Mouse (Mus musculus) skeletal muscle tissue, adult 2 months (tissue): ENCODE data around the gene Memo1.
"Not testable (repeated sequence)": the region's sequence is repeated elsewhere in the genome, so short reads cannot be mapped to it uniquely, and the experiment has no call there.

Experiments used
- DNase-seq: peaks from one replicate; pipeline ENCODE4 v3.0.0-alpha.2; 2012; ENCODE audit warnings: low read depth, low spot score

Gene Memo1

DNA sequence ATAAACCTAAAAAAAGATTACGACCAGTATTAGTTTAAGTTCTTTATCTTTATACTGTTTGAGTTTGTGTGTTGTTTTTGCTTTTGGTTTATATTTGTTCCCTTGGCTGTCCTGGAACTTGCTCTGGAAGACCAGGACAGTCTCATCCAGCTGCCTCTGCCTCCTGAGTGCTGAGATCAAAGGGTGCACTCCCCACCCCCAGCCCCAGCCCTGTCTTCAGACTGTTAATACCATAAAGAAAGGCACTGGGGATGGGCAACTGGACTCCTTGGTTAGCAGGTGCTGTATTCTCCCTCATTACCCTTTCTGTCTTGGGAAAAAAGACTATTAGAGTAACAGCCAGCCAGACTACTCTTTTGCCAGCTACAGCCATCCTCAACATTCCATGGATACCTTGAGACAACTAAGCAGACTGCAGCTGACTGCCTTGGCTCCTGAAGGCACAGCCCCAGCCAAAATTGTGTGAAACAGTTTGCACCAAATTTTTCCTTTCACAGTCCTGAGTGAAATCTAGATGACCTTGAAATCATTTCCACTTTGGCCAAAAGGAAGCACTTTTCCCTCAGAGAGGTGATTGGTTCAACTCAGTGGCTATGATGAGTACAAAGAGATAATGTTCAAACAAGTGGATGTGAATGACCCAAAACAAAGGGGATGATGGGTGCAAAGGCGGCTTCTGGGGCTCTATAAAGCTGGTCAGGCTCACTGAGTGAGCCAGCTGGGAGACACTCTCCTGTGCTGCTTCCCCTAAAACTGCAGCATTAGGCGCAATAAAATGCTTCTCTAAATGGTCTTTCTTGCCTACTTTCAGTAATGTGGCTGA lies 30.8 kb downstream of the Memo1 start:
- DNase-seq: peak; percentile 30

DNA sequence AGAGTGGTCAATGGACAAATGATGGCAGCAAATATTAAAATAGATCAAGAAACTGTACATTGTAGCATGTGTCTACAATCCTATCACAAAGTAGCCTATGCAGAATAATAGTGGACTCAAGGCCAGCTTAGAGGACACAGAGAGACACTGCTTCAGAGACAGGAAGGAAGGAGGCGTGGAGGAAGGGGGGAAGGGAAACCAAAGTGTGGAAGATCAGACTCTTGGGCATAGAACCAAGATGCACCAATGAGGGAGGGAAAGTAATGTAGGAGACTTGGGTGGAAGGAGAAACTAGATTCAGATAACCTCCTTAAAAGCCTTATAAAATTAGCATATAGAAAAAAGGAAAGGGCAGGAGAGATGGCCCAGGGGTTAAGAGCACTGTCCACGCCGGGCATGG lies 32.9 kb downstream of the Memo1 start:
- no peak for DNase-seq

DNA sequence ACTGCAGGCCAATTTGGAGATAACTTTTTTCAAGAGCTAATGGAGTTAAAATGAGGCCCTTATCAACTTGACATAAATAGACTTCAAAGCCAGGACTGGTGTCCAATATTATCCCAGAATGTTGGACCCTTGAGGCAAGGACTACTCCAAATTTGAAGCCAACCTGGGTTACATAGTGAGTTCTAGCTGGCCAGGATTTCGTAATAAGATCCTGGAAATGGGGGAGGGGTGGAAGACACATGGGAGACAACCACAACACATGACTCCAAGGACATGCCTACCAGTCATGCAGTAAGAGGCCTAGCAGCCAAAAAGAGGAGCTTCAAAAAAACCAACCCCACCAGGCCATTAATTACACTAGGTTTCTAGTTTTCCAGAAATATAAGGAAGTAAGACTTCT lies 50.0 kb downstream of the Memo1 start:
- DNase-seq: peak; percentile 79

DNA sequence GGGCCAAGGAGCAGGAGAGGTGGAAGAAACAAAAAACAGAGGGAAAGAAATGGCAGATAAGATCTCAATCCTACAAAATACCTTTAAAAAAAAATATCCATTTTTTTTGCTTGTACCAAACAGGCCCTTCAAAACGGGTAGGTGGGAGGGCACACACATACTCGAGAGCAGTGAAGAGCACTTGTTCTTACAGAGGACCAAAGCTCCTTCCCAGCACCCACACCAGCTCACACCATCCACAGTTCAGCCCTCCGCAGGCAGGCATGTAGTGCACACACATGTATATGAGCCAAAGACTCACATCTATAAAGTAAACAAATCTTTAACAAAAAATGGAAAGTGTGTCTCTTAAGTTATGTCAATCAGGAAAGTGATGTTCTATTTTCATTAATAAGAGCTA lies 52.5 kb downstream of the Memo1 start:
- DNase-seq: no peak

DNA sequence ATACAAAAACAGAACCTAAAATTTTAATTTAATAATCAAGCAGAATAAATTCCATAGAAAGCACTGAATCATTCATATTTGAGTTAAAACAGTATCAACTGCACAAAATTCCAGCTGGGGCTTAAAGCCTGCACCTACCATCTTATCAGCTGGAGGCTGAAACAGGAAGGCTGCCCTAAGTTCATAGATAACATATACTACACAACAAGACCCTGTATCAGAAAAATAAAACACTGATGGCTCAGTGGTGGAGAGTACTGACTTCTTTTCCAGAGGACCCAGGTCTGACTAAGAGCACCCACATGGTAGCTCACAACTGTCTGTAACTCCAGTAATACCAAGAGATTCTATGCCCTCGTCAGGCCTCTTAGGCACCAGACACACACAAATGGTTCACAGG lies 55.0 kb downstream of the Memo1 start:
- no peak for DNase-seq

DNA sequence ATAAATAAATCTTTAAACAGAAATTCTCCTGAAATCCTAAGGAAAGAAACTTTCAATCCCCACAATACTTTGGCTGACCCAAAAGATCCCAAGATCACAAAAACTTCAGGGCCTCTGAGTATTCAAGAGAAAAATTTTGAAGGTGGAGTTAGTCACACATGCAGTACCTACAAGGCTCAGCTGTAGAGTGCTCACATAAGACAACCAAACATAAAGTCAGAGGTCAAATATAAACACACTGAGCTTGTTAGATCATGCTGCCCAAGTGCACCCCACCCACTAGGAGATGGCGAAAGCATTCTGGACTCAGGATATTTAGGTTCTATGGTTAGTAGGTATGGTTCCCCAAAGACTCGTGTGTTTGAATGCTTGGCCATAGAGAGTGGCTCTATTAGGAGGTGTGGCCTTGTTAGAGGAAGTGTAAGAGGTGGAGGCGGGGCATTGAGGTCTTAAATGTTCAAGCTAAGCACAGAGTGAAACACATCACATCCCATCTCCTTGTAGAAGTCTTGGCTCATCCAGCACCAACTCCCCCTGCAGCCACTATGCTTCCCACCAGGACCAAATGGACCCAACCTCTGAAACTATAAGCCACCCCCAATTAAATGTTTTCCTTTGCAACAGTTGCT lies 67.1 kb downstream of the Memo1 start:
- DNase-seq: no peak

DNA sequence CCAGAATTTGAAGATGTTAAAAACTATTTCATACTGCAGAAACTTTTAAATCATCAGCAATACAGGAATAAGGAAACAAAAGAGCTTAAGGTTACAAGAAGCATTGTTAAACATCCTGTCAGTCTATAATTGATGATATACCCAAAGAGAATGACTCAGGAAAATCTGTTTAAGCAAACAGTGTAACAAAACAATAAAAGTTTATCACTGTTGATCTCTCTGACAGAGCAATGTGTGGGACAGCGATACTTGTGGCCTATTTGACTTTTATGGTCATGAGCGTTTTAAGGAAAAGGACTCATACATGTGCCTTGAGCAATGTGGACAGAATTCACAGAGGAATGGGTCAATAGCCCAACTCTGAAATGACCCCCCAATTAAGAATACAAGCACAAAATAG lies 78.0 kb downstream of the Memo1 start:
- no peak for DNase-seq

DNA sequence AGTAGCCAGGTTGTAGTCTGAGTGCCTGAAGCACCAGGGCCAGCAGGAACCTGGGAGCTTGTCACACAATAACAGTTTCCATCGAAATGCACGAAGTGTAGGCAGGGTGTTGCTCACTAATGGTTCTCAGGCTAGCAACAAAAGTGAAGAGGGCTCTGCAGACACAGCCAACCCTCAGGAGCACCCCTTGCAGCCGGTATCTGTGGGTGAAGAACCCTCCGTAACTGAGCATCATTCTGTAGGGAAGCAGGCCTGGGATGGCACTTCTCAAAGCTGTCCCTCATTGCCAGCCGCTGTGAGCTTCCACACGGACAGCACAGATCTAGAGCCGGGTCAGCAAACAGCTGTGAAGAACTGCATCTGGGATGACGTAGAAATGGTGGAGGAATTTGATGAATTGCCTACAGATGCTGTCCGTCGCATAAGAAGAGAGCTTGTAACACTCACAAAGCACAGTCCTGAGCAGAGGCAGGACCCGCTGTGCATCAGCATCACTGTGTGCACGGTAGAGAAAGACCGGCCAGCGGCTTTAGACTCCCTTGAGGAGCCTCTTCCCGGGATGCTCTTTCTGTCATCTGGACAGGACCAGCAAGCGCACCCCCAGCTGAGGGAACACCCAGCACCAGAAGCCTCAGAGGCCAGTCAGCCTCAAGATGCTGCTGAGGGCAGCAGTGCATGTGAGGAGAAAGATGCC lies 82.3 kb downstream of the Memo1 start:
- not testable (repeated sequence) for DNase-seq

DNA sequence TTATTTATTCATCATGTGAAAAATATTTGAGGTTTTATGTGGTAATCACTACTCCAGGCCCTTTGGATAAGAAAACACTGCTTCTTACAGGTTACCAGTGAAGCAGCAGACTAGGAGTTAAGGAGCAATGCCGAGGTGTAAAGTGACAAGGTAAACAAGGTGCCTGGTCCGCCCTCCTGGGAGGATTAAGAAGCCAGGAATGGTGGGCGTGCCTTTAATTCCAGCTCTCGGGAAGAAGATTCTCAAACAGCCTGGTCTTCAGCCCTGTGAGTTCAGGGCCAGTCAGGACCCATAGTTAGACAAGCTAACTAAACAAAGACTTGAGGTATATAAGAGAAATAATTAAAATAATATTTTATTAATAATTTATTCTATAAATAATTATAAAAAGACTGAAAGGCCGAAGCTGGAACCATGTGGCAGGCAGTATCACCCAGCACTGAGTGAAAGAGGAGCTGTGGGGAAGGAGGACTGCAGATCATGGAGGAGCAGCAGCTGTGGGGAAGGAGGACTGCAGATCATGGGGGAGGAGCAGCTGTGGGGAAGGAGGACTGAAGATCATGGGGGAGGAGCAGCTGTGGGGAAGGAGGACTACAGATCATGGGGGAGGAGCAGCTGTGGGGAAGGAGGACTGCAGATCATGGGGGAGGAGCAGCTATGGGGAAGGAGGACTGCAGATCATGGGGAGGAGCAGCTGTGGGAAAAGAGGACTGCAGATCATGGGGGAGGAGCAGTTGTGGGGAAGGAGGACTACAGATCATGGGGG lies 86.0 kb downstream of the Memo1 start:
- no peak for DNase-seq

DNA sequence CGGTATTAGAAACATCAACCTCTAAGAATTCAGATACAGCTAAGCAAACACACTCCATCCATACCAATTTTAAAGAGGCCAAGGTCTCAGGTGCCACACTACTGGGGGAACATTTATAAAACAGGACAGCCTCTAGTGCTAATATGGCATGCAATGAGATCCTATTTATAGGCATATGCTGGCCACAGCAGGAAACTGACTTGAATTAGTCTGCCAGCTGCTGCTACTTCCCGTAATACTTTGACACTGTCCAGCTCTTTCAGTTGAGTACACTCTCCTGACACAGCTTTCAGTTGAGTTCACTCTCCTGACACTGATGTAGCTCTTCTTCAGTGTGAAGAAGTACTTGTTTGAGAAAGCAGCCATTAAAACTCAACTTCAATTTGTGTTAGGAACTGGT lies 99.4 kb downstream of the Memo1 start:
- peak; percentile 72 for DNase-seq

DNA sequence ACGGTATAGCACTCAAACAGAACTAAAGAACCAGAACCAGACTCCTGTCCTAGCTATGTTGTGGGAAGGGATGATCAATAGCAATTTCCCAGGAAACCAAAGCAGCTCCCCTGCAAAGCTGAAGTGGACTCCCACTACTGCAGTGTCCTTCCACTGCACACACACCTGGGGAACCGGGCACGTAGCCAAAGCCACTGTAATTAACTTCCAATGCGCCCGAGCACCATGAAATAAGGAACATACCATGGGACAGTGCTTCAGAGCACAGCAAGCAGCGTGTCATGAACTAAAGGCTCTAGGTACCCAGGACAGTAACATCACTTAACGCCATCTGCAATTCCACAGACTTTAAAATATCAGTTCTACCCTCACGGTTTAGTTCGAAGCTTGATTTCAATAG lies 100.6 kb downstream of the Memo1 start:
- DNase-seq: no peak

DNA sequence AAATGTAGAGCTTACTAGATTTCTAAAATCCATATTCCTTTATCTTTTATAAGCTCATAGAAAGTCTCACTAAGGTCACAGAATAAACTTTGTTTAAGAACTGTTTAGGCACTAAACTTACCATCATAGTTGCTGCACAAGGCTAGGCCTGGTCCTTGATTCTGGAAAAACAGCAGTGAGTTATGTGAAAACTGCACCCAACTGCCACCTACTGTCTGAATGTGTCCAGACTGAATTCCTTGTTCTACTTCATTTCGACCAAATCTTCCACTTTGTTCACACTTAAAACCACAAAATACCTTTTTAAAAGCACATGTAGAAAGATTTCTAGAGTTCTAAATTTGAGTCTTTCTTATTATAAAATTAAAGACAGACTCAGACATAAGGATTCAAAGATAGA lies 101.9 kb downstream of the Memo1 start:
- no peak for DNase-seq

DNA sequence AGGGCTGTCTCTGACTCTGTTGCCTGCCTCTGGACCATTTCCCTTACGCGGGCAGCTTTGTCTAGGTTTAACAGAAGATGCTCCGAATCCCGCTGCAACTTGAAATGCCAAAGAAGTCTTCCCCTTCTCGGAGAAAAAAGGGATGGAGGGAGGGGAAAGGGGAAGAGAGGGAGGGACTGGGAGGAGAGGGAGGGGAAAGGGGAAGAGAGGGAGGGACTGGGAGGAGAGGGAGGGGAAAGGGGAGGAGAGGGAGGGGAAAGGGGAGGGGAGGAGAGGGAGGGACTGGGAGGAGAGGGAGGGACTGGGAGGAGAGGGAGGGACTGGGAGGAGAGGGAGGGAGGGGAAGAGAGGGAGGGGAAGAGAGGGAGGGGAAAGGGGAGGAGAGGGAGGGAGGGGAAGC lies 103.9 kb downstream of the Memo1 start:
- no peak for DNase-seq

DNA sequence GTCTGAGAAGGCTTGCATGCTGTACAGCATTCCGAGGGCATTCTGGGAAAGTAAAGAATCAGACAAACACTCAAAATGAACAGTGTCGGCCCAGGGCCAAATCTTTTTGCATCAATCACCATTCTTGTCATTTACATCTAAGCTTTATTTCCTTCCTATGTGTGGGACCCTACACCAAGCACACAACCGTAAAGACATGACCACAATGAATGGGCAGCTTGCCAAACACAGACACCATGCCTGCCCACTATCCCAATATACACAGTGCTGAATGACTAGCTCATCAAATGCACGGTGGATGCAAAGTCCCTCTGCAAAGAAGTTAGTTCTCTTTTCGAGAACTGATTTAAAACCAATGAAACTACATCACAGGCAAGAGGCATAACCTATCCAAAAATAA lies 109.1 kb downstream of the Memo1 start:
- DNase-seq: no peak

DNA sequence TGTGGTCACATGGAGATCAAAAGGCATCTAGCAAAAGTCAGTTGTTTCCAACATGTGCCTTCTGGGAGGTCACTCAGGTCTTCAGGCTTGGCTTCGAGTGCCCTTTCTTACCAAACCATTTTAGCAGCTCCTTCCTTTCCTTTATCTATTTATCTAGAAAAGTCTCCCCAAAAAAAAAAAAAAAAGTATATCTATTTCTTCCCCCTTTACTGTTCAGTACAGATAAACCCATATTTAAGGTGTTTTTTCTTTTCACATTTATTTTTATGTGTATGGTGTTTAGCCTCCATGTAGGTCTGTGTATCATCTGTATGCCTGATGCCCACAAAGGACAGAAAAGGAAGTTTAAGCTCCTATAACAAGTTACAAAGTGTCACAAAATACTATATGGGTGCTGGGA lies 110.6 kb downstream of the Memo1 start:
- no peak for DNase-seq

DNA sequence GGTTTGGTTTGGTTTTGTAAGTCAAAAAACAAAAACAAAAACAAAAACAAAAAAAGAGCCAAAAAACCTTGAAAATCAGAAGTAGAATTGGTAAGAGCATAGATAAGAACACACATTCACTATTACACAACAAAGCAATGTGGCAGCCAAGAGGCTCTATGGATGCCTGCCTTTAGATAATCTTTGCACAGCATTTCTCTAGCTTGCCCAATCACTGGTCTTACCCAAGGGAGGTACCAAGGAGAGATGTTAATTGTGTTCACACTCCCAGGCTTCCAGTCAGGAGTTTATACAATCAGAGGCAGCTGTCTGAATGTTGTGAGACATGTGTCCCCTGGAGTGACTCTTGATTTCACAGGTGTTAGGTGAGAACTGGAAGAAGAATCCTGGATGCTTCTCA lies 114.4 kb downstream of the Memo1 start:
- no peak for DNase-seq

DNA sequence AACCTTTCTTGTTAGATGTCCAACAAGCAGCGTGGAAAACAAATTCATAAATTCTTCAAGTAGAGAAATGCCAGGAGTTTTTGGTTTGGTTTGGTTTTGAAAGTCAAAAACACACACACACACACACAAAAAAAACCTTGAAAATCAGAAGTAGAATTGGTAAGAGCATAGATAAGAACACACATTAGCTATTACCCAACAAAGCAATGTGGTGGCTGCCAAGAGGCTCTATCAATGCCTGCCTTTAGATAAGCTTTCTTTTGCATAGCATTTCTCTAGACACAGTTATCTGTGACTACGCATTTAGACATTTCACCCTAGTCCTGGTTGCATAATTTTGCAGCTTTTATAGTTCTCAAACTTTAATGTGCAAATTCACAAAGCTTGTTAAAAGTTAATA lies 115.7 kb downstream of the Memo1 start:
- DNase-seq: not testable (repeated sequence)

DNA sequence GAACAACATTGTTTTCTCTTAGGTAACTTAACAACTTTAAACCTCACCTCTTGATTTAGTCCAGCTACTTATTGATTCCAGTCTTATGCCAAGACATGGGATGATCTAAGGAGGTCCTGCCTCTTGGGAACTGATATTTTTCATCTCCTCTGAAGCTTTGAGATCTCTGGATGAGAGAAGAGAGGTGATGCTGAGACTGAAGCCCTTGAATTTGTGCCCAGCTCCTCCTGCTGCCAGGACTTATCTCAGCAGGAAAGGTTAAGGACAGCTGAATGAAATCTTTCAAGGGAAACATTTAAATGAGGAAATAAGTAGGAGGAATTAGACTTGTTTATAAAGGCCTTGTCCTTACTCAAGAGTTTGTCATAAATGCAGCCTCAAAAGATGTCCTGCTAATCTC lies 121.6 kb downstream of the Memo1 start:
- no peak for DNase-seq

DNA sequence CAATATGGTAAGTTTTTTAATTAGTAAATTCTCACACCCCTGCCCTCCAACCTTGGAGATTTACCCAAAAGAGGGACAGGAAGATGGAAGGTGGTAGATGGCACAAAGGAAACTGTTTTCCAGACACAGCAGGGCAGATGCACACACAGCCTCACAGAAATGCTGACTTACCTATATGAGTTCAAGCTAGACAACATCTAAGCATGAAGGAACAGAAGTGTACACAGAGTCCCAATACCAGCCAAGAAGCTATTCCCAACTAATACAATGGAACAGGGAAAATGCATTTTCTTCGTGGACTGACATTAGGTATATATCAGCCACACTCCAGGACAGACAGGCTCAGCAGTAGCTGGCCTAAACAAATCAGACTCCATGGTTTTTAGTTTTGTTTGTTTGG lies 122.5 kb downstream of the Memo1 start:
- DNase-seq: no peak

DNA sequence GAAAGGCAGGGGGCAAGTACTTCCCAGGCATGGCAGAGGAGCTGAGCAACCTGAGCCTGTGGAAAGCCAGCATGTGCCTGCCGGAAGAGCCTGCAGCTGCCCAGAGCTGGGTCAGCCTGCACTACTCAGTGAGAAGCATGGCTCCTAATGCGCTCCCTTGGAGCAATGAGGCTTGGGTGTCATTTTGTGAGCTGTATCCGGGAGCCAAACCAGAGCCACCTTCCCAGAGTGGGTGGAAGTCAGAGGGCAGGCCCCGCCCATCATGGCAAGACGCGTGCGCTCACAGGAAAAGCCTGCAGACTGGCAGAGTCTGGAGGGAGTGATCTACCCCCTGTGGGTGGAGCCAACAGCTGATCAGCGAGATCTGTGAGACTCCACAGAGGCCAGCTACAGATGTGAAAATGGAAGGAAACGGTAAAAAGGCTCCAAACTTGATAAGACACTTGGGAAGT lies 135.9 kb downstream of the Memo1 start:
- peak; percentile 25 for DNase-seq

DNA sequence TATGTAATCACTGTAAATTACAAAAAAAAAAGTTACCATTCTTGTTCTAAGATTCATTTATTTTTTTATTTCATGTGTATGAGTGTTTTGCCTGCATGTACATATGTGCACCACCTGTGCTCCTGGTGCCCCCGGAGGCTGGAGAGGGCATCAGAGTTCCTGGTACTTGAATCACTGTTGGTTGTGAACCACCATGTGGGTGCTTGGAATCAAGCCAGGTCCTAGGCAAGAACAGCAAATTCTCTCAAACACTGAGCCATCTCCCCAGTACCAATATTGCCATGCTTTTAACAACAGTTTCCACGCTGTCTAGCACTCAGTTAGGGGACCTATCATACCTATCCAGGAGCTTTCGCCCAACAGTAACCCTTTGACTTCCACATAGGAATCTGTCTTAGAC lies 137.2 kb downstream of the Memo1 start:
- DNase-seq: no peak
